Mouse (Mus musculus) cerebellum, adult 11-12 months (tissue): ENCODE results near the gene Tmem192.

Experiments used
- DNase-seq: peaks from one replicate; pipeline ENCODE4 v3.0.0; 2022

Tmem192 gene

DNA sequence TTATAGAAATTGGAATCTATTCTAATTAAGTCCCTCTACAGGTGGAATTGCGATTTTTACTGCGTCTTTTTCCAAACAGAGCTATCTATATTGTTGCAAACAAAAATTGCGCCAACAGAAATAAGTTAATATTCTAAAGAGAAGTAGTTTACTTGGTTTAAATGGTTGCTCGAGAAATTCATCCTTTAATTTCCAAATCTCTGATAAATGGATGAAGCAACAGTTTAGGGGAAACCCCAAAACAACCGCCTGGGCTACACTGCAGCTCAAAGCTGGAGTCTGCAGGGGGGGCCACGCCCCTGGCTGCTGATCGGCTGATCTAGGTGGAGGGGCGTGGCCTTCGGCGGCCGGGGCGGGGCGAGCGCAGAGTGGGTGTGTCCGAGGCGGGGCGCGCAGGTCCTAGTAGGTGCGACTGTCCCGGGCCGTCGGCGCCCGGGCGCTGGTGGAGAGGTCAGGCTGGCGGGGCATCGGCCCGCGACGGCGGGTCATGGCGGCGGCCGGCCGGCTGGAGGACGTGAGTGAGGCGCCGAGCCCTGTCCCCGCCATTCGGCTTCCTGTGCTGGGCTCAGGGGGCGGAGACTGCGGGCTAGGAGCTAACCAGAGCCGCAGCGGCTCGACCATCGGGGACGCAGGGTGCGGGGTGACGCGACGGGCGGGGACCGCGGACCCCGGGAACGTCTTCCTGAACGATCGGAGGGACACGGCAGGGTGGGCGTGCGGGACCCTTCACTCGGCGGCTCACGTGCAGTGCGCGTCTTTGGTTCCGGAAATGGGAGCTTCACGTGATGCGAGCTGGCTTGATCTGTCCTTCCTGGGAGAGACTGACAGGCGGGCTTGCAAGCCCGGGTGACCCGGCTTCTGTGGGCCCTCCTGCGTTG lies at the start of gene Tmem192:
Tmem192 (plus strand) TSS at position 366 of the 878 bp plus-strand sequence.
- peak; percentile 96 for DNase-seq

DNA sequence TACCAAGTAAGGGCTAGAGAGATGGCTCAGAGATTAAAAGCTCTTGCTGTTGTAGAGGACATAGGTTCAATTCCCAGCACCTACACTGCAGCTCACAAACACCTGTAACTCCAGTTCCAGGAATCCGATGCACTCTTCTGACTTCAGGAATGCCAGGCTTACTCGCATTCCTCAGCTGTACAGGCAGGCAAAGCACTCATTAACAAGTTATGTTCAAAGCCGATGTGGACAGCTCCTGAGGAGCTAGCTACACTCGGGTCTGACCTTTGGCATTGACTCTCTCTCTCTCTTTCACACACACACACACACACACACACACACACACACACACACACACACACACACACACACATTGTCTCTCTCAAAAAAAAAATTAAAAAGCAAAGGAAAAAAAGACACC lies 48.3 kb upstream of the Tmem192 start:
- no peak for DNase-seq

- no peak for DNase-seq
Observed at GRCm38 (mm10) chr8:64900645-64901044, 46.3 kb upstream of the Tmem192 start.

DNA sequence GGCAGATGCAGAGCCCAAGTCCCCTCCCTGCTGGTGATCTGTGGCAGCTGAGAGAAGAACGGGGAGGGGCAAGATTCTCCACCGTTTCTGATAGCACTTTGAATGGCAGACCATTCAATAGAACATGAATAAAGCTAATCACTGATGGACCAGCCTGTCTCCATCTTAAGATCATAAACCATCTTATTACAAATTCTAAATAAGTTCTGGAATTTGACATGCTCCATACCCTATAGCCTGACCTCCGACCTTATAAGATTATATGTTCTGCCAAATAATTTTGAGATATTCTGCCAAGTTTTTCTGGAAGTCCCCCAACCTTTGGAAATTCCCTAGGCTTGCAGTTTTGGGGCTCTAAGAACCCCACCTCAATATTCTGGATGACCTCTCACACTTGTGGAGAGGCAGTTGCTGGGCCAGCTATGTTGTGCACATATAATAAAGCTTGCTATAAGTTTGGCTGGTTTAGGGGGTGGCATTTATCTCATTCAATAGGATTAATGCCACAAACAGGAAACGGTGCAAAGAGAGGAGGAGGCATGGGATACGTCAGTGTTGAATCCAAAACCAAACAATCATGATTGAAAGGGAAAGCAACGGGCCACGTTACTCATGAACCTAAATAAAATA lies 45.3 kb upstream of the Tmem192 start:
- DNase-seq = no peak

GRCm38 (mm10) chr8:64902191-64902590 lies 44.8 kb upstream of the Tmem192 start:
- DNase-seq = no peak

DNA sequence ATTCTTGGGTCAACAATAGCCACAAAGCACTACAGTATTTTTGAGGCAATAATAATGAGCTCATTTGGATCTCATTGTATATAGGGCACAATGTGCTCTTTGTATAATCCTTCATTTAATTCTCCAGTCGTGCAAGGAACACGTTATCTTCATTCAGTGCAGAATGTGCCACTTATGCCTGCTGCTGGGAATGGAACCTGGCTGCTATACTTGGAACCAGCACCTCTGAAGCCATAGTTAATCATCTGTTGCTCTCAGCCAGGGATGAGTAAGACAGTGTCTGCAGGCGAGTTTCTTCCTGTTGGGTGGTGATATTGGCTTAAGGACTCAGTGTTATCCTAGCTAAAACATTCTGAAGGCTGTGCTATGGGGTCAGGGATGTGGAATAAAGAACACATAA lies 43.2 kb upstream of the Tmem192 start:
- DNase-seq = no peak

DNA sequence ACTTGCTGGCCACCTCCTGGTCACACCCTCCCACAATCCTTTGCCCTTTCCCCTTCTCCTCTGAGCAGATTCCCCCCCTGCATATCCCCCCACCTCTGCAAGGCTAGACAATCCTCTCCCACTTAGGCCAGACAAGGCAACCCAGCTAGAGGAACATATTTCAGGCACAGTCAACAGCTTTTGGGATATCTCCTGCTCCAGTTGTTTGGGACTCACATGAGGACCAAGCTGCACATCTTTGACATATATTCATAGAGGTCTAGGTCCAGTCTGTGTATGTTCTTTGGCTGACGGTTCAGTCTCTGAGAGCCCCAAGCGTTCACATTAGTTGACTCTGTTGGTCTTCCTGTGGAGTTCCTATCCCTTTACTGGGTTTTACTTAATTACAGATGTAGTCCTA lies 37.0 kb upstream of the Tmem192 start:
- no peak for DNase-seq

GRCm38 (mm10) chr8:64916793-64917192 lies 30.2 kb upstream of the Tmem192 start:
- DNase-seq = no peak

DNA sequence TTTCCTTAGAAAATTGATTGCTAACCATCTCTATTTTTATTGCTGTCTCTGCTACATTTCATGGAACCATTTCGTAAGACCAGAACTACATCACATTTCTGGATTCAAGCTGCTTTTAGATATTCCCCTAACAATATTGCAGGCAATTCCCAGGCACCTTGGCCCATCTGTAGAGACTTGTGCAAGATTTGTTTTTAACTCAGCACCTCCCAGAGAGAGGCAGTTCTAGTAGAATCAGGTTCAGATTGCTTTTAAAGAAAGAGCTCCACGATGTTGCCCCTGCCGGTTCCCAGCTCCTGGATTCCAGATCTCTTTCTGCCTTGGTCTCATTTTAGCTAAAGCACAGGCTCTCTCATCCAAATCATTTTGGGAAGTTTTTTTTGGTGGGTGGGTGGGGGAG lies 23.7 kb upstream of the Tmem192 start:
- DNase-seq = no peak

GRCm38 (mm10) chr8:64925762-64926161 lies 21.2 kb upstream of the Tmem192 start:
- no peak for DNase-seq

GRCm38 (mm10) chr8:64926355-64926754 lies 20.6 kb upstream of the Tmem192 start:
- no peak for DNase-seq

- no peak for DNase-seq
Observed at GRCm38 (mm10) chr8:64928938-64929337, 18.0 kb upstream of the Tmem192 start.

GRCm38 (mm10) chr8:64934997-64935396 lies 12.0 kb upstream of the Tmem192 start:
- no peak for DNase-seq

GRCm38 (mm10) chr8:64941019-64941418 lies 6.0 kb upstream of the Tmem192 start:
- no peak for DNase-seq

DNA sequence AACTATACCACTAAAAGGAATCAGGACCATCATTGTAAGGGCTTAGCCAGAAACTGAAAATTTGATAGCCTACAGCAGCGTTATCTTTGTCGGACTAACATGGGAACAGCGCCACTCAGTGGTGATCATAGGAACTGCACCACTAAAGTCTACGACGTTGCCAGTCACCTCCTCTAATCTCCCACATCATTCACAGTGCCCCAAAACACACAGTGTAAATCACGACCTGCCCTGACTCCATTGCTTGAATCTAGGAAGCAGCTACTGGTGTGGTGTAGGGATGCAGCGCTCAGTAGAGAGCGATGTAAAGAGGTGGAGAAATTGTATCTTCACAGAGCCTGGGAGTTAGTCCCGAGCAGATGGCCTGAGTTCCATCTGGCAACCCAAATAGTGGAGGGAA lies 5.5 kb upstream of the Tmem192 start:
- DNase-seq = peak; percentile 65

GRCm38 (mm10) chr8:64942946-64943345 lies 4.0 kb upstream of the Tmem192 start:
- no peak for DNase-seq

DNA sequence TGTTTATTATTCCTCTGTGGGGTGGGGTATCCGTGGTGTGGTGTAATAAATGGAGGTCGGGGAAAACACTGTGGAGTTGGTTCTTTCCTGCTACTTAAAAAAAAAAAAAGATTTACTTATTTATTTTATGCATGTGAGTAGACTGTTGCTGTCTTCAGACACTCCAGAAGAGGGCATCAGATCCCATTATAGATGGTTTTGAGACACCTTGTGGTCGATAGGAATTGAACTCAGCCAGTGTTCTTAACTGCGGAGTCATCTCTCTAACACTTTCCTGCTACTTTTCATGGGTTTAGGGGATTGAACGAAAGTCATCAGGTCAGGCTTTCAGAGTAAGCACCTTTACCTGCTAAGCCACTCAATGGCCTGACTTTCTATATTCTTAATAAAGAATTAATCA lies 2.2 kb upstream of the Tmem192 start:
- DNase-seq = no peak

DNA sequence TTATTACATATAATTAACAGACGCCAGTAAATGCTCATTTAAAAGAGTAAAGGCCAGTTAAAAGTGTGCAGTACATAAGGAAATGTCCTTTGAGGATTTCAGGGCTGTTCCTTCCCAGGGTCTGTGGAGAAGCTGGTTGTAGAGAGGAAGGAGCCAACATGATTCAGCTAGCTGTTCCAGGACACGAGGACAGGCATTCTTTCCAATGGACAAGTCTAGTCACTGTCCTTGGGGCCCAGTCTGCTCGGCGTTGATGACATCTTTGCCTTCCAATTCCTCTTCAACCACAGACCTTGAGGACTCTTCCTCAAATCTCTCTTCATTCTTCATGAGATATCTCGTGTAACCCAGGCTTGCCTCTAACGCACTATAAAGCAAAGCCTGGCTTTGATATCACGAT lies 1.4 kb upstream of the Tmem192 start:
- DNase-seq = no peak

- no peak for DNase-seq
Observed at GRCm38 (mm10) chr8:64946441-64946819, 555 bp upstream of the Tmem192 start.

- no peak for DNase-seq
Observed at GRCm38 (mm10) chr8:64947698-64948034, 681 bp downstream of the Tmem192 start.

GRCm38 (mm10) chr8:64948371-64948770 lies 1.4 kb downstream of the Tmem192 start:
- peak; percentile 62 for DNase-seq

DNA sequence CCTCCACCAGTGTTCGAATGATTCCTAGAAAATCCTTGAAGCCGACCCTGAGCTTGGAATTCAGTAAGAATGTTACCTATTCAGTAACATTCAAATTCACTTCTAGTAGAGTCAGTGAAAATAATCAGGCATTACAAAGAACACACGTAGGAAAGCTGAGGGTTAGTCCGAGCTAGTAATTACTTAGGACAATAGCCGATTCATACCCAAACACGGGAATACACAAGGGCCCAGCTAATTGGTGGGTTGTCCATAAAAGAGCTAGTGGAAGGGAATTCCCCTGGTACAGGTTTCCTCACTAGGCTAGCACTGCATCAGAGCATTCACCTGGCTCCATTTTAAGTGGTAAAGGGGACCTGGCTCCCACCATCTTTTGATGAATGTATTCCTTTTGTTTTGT lies 5.1 kb downstream of the Tmem192 start:
- no peak for DNase-seq

DNA sequence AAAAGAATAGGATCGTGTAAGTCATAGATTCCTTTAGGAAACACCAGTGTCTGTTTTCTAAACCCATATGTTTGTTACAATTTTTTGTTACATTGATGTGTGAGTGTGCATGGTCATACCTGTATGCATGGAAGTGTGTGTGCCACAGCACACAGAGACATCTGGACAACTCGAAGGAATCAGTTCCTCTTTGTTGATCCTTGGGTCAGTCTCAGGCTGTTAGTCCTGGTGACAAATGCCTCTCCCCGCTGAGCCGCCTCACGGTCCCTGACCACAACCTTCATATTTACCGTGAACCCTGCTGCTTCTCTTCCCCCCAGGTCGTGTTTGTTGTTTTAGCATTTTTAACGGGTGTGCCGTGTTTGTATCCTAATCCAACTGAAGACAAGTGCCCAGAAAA lies 12.0 kb downstream of the Tmem192 start:
- DNase-seq = no peak

GRCm38 (mm10) chr8:64962836-64963235 lies 15.9 kb downstream of the Tmem192 start:
- no peak for DNase-seq
